Mouse (Mus musculus): Measurements from ENCODE around the gene Gm10382.

- TF ChIP-seq GATA1 (IDR thresholded peaks at IDR 0.05; ENCODE audit: borderline replicate concordance, low read length) (no peak), FLI1 (IDR thresholded peaks at IDR 0.05; ENCODE audit: low read length) (no peak)
These were observed 47.5 kb upstream of the Gm10382 start for GRCm38 (mm10) chr5:125341459-125342090.
